Mouse (Mus musculus) heart, adult 9 months (tissue): ENCODE data around the gene Topbp1.

Source experiments
- DNase-seq, 2 experiments: peaks; one replicate each; pipeline ENCODE4 v3.0.0; 2022; ENCODE audit warnings: low spot score in 2 of 2

Gene Topbp1

DNA sequence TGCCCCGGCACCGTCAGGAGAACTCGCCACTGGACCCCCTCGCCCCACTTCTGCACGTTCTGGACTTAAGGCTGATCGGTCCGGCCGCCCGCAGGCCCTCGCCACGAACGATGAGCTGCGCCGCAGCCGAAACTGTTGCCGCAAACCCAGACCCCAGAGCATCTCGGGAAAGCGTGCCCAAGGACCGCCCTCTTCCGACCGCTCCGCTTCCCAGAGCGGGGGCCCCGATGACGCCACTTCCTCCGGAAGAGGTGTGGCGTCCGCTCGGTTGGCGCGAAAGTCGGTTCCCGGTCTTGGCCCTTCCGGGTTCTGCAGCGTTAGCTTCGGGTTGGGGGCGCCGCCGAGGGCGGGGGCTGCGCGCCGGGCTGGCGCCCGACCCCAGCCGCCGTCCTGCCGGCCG lies at the start of gene Topbp1, which contains the start of gene 1300017J02Rik:
Gene Topbp1, plus strand, starts transcription at position 289 of the 400 bp plus-strand sequence.
Gene 1300017J02Rik, minus strand, starts transcription at position 156 of the 400 bp plus-strand sequence.
- DNase-seq = peak; percentile 85 to 89

DNA sequence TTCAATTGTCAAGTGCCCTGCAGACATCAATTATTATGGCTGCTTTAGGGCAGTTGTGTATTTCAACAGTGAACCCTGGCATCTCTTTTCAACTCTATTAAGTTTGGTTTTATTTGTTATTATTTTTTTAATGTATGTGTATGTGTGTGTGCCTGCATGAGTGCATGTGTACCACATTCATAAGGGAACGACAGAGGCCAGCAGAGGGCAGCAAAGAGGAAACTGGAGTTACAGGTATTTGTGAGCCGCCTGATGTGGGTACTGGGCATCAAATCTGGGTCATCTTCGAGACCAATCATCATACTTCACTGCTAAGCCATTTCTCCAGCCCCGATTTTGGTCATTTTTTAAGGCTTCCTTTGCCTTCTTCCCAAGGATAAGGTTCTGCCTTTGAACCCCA lies 39.2 kb upstream of the Topbp1 start:
- no peak for DNase-seq

DNA sequence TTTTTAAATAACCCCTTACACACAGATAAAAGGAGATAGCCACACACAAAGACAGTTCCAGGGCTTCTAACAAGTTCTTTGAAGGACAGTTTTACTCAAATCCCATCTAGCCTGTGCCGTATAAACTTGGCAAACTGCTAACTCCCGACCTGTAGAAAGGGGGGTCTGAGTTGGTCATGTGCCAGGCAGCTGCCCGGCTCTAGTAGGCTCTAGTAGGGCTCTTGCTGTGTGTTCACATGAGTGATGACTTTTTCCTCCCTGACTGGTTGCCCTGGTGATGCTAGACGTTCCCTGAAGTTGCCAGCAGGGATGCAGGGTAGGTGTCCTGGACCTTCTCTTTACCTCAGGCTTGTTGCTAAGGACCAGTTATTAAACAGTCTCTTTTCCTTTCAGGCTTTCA lies 33.9 kb upstream of the Topbp1 start:
- no peak for DNase-seq

DNA sequence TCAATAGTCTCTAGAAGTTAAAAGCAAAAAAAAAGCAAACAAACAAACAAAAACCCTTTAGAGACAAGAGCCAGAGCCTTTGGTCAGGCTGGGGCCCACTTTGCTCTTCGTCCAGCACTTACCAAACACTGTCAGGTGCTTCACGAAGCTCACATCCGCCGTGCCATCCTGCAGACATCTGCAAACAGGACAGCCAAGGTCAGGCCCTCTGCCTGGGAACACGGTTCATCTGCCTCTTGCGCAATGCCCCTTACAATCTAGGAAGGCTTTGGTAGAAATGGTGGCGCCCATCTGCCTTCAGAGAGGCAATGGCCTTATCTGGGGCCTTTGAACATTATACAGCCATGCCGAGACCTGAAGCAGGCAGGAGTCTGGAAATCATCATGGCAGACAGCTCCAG lies 30.2 kb upstream of the Topbp1 start:
- DNase-seq = no peak

DNA sequence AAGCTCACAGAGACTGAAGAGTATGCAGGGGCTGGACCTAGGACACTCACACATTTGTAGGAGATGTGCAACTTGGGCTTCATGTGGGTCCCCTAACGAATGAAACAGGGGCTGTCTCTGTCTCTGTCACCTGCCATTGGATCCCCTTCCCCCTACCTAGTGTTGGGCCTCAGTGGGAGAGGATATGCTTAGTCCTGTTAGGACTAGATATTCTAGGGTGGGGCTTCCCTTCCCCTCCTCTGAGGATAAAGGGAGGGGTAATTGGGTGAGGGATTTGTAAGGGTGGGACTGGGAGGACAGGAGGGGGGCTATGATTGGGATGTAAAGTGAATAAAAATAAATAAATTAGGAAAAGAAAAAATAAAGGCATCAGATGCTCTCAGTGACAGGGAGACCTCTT lies 29.3 kb upstream of the Topbp1 start:
- no peak for DNase-seq

DNA sequence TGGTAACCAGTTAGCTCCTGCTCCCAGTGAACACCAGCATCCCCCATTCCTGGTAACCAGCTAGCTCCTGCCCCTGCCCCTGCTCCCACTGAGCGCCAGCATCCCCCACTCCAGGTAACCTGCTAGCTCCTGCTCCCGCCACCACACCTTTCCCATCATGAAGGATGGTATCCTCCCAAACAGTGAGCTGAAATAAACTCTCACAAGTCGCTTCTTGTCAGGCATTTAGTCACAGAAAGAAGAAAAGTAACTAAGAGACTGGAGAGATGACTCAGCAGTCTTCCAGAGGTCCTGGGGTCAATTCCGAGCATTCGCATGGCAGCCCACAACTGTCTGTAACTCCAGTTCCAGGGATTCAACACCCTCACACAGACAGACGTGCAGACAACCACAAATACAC lies 28.1 kb upstream of the Topbp1 start:
- DNase-seq = no peak

DNA sequence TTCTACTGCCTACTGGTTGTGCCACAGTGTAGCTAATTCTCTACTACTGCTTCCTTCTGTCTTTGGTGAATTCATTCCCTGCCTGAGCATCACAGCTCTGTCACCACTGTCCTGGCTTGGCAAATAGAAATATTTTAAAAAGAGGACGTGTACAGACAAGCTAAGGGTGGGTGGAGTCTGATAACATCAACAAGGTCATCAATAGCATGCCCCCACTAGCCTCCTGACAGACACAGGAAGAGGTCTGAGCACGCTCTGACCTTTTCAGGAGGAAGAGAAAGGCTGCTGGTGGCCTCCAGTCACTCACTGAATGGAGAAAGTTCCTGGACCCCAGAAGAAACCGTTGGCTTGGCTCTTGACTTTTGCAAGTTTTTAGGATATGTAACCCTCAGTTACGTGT lies 18.6 kb upstream of the Topbp1 start:
- no peak for DNase-seq

DNA sequence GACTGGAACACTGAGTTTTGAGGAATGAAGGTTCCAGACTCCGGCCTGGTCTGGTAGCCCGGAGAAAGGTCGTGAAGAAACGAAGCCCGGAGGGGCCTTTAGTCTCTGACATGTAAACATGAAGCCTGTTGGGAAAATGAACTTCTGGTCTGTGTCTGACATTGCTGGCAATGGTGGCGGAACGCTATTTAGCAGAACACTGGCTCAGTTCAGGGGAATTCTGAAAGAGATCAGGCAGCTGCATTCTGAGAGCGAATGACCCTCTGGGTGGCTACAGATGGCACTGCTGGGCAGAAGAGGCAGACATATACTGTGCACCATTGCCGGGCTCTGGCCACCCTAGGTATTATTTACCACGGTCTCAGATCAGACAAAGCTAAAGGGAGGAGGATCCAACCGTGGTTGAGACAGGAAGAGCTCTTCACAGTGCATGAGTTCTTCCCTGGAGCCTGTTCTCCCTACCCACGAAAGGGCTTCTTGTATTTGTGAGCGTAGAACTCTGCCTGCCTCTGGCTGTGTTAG lies 18.1 kb upstream of the Topbp1 start:
- DNase-seq = no peak

DNA sequence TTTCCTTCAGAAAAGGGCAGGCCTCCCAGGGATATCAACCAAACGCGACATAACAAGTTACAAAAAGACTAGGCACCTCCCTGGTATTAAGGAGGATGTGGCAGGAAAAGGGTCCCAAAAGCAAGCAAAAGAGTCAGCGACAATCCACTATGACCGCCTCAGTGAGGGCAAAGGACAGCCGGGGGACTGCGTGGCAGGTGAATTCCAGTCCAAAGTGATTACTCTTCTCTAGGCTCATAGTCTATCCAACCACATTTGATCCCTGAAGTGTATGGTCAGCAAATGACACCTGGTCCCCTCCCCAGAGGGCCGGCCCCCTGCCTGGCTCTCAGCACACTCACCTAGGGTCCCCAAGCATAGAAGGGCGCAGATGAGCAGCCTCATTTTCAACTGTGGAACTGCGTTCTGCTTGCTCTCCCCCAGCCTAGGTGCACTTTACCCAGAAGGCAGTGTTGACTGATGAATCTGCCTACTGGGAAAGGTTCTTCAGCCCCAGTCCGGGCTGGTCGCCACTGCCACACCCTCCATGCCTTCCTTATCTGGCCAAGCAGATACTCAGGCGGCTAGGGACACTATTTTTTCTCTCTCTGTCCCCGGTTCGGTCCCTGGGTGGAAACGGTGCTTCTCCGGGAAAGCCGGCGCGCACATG lies 17.1 kb upstream of the Topbp1 start:
- DNase-seq = no peak

DNA sequence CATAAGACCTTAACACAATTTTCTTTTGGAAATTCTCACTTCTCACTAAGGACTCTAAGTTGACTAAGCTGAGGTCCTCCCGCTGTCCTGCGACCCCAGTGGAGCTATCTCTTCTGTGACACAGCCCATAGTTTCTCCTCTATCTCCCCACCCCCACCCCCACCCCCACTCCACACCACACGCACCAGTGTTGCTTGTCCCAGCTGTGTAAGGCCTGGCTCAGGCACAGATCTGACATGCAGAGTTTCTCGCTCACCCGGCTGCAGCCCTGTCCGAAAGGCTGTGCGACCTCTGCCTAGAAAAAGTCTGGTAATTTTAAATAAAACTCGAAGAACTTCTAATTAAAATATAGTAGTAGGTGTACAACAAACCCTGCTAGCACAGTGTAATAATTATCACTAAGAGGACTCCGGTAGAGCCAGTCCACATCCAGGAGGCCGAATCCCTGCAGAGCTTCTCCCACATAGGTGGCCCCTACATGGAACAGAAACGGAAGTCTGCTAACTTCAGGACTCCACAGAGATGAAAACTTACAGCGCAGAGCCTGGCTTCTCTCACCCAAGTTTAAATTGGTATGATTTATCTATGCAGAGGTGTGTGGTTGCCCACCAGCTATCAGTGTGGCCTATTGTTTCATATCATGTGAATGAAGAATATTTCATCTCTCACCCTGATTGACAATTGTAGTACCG lies 16.4 kb upstream of the Topbp1 start:
- DNase-seq = no peak

DNA sequence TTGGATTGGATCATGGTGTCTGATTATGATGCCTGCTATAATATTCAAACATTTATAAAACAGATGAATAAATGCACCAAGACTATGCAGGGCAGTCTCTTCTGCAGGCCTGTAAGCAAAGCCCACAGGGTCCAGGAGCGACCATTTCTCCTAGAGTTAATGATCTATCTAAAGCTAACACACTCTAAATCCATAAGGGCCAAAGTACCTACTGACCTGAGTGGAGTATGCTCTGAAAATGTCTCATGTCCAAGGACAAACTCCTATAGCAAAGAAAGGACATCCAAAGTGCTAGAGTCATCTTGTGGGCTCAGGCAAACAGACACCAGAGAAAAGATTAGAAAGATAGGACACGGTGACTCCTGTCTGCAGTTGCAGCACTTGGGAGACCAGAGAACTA lies 10.5 kb upstream of the Topbp1 start:
- no peak for DNase-seq

DNA sequence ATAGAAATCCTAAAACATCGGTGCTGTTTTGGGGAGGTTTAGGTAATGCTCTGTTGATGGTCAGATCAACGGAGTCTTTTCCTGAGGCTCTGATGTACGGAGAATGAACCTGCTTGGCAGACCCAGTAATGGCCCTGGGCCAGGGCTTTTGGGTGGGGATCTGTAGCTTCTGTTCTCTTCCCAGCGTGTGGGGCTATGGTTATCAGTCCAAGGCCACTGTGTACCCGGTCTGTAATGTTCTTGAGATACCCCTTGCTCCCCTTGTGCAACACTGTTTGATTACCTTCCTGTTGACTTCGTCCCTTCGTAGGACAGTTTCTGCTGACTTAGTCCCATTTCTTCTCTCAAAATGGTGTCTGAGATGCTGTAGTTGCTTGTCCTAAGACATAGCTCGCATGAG lies 3.9 kb upstream of the Topbp1 start:
- DNase-seq = no peak

DNA sequence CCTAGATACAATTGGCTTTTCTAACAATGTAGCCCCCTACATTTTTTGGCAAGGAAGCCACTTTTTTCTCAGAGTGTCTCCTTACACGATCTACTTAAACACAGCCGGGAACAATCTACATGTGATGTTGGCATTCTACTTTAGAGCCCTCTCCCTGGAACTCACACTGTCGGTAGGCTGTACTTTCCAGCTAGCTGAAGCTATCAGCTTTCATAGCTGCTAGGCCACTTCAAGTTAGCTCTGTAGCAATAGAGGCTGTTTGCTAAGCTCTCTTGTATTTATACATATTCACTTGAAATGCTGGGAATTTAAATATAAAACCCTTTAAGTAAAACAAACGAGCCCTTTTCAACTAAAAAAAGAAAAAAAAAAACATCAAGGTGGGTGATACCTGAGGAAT lies 2.8 kb upstream of the Topbp1 start:
- DNase-seq = no peak

DNA sequence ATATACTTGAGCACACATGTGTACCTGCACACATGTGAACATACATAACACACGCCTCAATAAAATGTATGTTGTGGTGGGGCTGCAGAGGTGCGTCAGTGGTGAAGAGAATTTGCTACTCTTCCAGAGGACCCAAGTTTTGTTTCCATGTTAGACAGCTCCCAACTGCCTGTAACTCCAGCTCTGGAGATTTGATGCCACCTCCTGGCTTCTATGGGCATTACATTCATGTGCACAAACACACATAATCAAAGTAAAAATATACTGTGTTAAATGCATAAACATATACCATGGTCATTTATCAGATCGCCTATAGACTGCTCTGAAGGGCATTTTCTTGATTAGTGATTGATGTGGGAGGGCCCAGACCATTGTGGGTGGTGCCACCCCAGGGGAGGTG lies 2.3 kb upstream of the Topbp1 start:
- peak; percentile 5 to 50 for DNase-seq

DNA sequence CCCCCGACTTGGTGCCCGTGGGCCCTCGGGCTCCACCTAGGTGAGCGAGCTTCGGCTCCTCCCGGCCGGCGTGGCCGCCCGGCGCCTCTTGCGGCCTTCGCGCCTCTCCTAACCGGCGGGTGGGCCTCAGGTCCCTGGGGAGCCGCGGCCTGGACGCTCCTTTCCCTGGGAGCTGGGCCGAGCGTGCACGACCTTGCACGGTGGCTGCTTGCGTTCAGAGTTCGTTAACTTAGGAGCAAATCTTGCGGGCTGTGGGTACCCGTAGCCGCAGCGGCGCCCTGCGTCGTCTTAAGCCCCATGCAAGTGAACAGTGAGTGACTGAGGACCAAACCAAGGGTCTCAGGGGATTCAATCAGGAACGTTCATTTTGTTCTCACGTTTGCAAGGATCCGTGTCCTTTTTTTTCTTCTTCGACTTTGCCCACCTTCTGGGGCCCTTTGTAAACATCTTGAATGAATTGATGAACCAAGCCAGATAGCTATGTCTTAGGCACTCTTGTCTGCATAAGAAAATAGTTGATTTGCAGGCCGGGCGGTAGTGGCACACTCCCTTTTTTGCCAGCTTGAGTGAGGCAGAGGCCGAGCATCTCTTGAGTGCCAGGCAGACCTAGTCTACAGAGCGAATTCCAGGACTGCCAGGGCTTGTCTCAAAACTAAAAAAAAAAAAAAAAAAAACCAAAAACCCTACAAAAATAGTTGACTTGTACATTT lies 472 bp downstream of the Topbp1 start:
- no peak for DNase-seq

DNA sequence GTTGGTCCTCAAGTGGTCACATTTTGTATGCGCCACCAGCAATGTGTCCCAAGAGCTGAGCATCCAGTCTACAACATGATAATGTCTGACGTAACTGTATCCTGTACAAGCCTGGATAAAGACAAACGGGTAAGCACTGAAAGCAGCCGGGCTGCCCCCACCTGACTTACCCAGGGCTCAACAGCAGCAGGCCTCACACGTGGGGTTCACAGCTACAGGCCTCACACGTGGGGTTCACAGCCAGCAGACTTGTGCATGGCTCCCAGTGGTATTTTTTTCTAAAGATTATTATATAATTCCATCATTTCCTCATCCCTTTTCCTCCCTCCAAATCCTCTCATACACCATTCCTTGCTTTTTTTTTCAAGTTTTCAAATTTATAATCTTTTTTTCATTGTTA lies 4.8 kb downstream of the Topbp1 start:
- no peak for DNase-seq

DNA sequence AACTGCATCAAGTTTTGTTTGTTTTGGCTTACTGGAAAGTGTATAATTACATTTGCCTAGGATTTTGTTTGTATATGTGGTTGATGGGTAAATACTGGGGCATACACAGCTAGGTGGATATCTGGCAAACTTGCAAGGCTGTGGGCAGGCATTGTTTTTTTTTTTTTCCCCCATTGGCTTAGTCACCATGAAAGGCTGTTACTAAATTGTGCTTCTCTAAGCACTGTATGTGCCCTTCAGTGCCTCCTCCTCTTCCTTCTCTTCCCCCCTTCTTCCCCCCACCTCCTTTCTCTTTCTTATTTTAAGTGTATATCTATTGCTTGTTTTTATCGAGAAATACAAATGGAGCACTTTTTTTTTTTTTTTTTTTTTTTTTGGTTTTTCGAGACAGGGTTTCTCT lies 19.7 kb downstream of the Topbp1 start:
- no peak for DNase-seq

DNA sequence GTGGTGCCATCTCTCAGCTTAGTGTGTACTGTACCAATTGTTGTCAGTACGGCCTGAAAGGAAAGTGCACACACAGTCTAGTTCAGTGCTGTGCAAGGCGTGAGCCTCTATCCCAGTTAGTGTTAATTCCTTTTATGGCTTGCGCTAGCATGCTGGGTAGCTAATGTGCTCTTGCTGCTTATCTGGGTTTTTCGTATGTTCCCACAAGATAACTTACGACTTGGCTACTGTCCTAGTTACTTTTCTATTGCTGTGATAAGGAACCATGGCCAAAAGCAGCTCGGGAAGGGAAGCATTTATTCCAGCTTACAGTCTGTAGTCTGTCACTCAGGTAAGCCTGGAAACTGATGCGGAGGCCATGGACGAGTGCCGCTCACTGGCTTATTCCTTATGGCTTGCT lies 21.4 kb downstream of the Topbp1 start:
- no peak for DNase-seq

DNA sequence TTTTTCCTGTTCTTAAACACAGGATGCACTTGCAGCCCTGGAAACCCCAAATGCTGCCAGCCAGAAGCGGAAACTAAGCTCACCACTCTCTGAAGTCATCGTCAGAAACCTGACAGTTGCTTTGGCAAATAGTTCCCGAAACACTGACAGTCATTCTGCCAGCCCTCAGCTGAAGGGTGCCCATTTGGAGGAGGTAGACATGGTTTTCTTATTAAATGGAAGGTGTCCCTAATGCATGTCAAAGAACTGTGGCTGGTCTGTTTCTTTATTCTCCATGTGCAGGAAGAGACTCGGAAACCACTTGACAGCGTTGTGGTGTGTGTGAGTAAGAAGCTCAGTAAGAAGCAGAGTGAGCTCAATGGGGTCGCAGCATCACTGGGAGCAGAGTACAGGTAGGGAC lies 27.6 kb downstream of the Topbp1 start:
- DNase-seq = no peak

DNA sequence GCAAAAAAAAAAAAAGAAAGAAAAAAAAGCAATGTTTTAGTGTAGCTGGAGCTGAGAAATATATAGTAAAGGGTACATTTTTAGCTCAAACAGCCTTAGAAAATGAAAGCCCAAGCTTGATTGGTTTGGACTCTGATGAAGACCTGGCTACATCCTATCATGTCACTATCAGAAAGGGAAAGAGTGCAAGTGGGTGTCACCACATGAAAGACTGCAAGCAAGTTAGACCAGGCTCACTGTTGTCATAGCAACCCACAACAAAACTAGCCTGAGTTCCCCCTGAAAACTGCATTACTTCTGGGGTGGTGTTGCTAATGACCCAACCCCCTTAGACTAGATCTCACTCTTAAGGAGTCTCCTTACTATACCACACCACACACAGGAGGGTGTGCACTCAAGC lies 31.9 kb downstream of the Topbp1 start:
- DNase-seq = peak in 1 of 2 experiments; percentile 4

DNA sequence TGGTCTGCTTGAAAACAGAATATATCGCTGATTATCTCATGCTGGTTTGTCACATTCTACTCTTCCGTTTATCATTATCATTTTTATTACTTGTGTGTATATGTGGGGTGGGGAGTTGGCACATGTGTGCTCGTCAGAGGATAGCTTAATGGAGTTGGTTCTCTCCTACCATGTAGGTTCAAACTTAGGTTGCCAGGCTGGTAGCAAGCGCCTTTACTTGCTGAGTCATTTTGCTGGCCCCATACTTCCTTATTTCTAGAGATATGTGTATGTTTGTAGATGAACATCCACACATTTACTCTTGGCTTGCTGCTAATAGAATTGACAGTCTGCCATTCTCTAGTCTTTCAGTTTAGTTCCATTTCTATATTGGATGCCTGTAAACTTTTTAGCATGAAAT lies 42.0 kb downstream of the Topbp1 start:
- DNase-seq = no peak

DNA sequence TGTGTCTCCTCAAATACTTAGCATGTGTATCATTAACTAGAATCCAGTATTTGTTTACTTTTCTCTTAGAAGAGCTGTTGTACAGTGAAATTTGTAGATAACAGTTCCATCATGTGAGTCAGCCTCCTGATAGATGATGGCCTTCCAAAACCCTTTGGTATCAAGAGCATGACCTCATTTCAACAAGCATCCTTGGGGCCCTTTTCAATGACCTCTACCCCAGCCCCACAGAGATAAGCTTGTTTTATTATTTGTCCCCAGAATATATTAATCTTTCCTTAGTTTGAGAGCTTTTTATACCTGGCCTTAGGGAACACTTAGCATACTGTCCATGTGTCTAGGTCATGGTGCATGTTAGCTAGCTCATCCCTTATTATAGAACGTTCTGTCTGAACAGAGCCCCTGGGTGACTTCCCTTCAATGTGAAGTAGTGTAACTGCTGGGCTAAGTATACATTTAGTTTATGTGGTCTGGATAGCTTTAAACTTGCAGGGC lies 43.0 kb downstream of the Topbp1 start:
- DNase-seq = no peak

DNA sequence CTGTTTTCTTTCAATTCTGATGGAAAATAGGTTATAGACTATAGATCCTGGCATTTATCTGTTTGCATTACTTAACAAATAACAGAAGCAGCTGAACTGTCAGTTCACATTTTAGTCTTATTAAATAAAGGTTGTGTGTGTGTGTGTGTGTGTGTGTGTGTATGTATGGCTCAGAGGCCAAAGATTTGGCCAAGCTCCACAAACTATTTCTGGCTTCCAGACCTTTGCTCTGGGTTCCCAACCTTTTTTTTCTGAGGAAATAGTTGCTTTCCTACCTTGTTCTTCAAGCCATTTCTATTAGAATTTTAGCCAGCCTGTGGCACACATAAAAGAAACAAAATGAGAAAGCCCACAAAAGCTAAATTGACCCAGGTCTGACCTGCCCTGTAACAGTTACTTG lies 43.8 kb downstream of the Topbp1 start:
- no peak for DNase-seq
